Mouse (Mus musculus) cerebellum, postnatal 14 days (tissue): ENCODE measurements around the gene Htatip2.

Experiments used
- DNase-seq, 2 experiments: peaks; one replicate each; pipeline ENCODE4 v3.0.0; 2021; ENCODE audit warnings: mixed read lengths in 2 of 2

Htatip2 gene

GRCm38 (mm10) chr7:49758934-49759571 is at the start of gene Htatip2:
Gene Htatip2, plus strand, starts transcription at chr7:49759115.
- DNase-seq = peak in 1 of 2 experiments; percentile 14

GRCm38 (mm10) chr7:49709381-49710021 is 49.4 kb upstream of the Htatip2 start:
- no peak for DNase-seq

- no peak for DNase-seq
These were observed 40.8 kb upstream of the Htatip2 start for GRCm38 (mm10) chr7:49717942-49718733.

GRCm38 (mm10) chr7:49734342-49734741 is 24.6 kb upstream of the Htatip2 start:
- no peak for DNase-seq

- no peak for DNase-seq
These were observed 19.5 kb upstream of the Htatip2 start for GRCm38 (mm10) chr7:49739448-49739847.

GRCm38 (mm10) chr7:49741474-49741873 is 17.4 kb upstream of the Htatip2 start:
- no peak for DNase-seq

- peak in 1 of 2 experiments; percentile 18 for DNase-seq
These were observed 17.0 kb upstream of the Htatip2 start for GRCm38 (mm10) chr7:49741923-49742322.

- peak; percentile 47 to 61 for DNase-seq
These were observed 7.8 kb upstream of the Htatip2 start for GRCm38 (mm10) chr7:49751148-49751547.

- peak; percentile 44 to 64 for DNase-seq
These were observed 6.0 kb upstream of the Htatip2 start for GRCm38 (mm10) chr7:49752730-49753506.

GRCm38 (mm10) chr7:49754767-49755166 is 4.1 kb upstream of the Htatip2 start:
- DNase-seq = peak; percentile 74 to 80

GRCm38 (mm10) chr7:49762605-49763004 is 3.7 kb downstream of the Htatip2 start:
- DNase-seq = no peak

- DNase-seq = no peak
These were observed 5.2 kb downstream of the Htatip2 start for GRCm38 (mm10) chr7:49764011-49764716.

GRCm38 (mm10) chr7:49766166-49766565 is 7.3 kb downstream of the Htatip2 start:
- no peak for DNase-seq

- DNase-seq = no peak
These were observed 9.6 kb downstream of the Htatip2 start for GRCm38 (mm10) chr7:49768509-49768908.

- DNase-seq = no peak
These were observed 15.5 kb downstream of the Htatip2 start for GRCm38 (mm10) chr7:49774396-49774795.

- DNase-seq = no peak
These were observed 18.7 kb downstream of the Htatip2 start for GRCm38 (mm10) chr7:49777585-49777984.

- peak; percentile 99 to 100 for DNase-seq
These were observed 19.4 kb downstream of the Htatip2 start, which contains the start of gene Prmt3 for GRCm38 (mm10) chr7:49778114-49778901. Gene Prmt3, plus strand, starts transcription at chr7:49778346.

GRCm38 (mm10) chr7:49778904-49779615 is 20.1 kb downstream of the Htatip2 start:
- no peak for DNase-seq

- DNase-seq = no peak
These were observed 24.1 kb downstream of the Htatip2 start for GRCm38 (mm10) chr7:49783017-49783416.

- DNase-seq = no peak
These were observed 26.2 kb downstream of the Htatip2 start for GRCm38 (mm10) chr7:49785141-49785540.
